Mouse (Mus musculus): ENCODE measurements around the gene Galnt17. TPM values are rescaled to one million over a fixed set of nuclear protein-coding genes. Genes with fewer than 3 reads are reported as not detected.

Gene Galnt17
- total RNA-seq, 2 experiments from 2014 or later = 36.4 to 38.6 TPM

- TF ChIP-seq CTCF (IDR thresholded peaks at IDR 0.05) = no peak
- intact Hi-C loops (cut with DNase I) = no loop called here
- Histone ChIP-seq H3K27ac (no peak overlapping the region), H3K4me3 (no peak overlapping the region)
- no peak for DNase-seq (ENCODE audit: extremely low spot score in 1 of 2, low spot score in 2 of 2)
Measured at GRCm38 (mm10) chr5:131013101-131013500, 295.2 kb downstream of the Galnt17 start.

DNA sequence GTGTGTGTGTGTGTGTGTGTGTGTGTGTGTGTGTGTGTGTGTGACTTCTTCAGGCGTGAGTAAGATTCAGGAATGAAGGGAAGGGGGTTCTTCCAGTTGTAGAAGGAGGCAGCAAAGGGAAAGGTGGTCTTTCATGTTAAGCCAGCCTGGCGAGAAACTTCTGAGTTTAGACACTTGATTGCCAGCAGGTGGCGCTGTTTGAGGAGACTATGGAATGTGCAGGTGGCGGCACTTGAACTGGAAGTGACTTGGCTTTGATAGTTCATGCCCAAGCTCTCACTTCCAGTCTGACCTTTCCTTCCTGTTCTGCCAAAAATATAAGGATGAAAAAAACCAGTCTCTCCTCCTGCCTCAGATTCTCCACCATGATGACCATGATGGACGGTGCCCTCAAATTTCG, 298.8 kb downstream of the Galnt17 start:
- no peak overlapping the region for H3K4me3 ChIP-seq
- intact Hi-C loops (cut with DNase I) = loop anchor here (2.0 to 5.0 kb wide), 4 partner anchors 72 to 419 kb away; partner anchors contain the start of gene Galnt17
- H3K27ac ChIP-seq = no peak overlapping the region
- TF ChIP-seq CTCF (IDR thresholded peaks at IDR 0.05) = peak; percentile 46
- no peak for DNase-seq (ENCODE audit: extremely low spot score in 1 of 2, low spot score in 2 of 2)

DNA sequence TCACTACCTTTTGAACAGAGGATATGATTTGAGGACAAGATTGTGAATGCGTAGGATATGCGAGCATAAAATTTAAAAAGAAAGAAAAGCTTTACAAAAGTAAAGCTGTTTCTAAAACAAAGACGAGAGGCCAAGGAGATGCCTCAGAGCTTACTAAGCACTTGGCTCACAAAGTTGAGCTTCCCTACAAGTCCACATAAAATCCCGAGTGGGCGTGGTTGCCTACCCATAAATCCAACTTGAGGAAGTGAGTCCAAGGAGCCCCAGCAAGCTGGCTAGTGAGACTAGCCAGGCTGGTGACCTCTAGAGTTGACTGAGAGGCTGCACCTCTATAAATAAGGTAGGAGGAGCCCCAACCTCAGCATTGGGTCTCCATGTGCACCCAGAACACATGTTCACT, 299.8 kb downstream of the Galnt17 start:
- no peak for DNase-seq (ENCODE audit: extremely low spot score in 1 of 2, low spot score in 2 of 2)
- TF ChIP-seq CTCF (IDR thresholded peaks at IDR 0.05) = no peak
- Histone ChIP-seq H3K27ac (no peak overlapping the region), H3K4me3 (no peak overlapping the region)
- intact Hi-C loops (cut with DNase I) = loop anchor here (2.0 to 5.0 kb wide), 4 partner anchors 71 to 420 kb away; partner anchors contain the start of gene Galnt17

GRCm38 (mm10) chr5:131007871-131008505, 300.3 kb downstream of the Galnt17 start:
- intact Hi-C loops (cut with DNase I) = loop anchor here (2.0 to 5.0 kb wide), 4 partner anchors 71 to 421 kb away; partner anchors contain the start of gene Galnt17
- TF ChIP-seq CTCF (IDR thresholded peaks at IDR 0.05) = peak; percentile 58
- Histone ChIP-seq H3K27ac (no peak overlapping the region), H3K4me3 (no peak overlapping the region)
- peak in 1 of 2 experiments; percentile 31 for DNase-seq (ENCODE audit: extremely low spot score in 1 of 2, low spot score in 2 of 2)

DNA sequence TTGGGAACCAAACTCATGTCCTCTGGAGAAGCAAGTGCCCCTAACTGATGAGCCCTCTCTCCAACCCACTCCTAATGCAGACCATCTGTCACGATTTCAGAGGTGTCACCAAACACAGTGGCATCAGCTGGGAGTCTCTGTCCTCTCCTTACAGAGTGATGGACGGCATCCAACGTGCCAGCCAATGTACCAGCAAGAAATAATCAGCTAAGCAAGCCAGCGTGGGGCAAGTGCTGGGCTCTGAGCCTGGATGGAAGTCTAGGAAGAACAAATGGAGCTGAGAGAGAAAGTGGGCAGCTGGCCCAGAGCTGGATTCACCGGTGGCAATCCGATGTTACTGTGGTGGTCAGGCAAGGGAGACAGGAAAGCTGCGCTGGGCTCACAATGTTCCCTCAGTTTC, 301.1 kb downstream of the Galnt17 start:
- Histone ChIP-seq H3K27ac (no peak overlapping the region), H3K4me3 (no peak overlapping the region)
- intact Hi-C loops (cut with DNase I) = loop anchor here (5.0 kb wide), 3 partner anchors 70 to 300 kb away; partner anchors contain the start of gene Galnt17
- TF ChIP-seq CTCF (IDR thresholded peaks at IDR 0.05) = no peak
- peak; percentile 42 to 54 for DNase-seq (ENCODE audit: extremely low spot score in 1 of 2, low spot score in 2 of 2)

- DNase-seq (ENCODE audit: extremely low spot score in 1 of 2, low spot score in 2 of 2) = no peak
- no peak for TF ChIP-seq CTCF (IDR thresholded peaks at IDR 0.05)
- no peak overlapping the region for H3K27ac ChIP-seq
- intact Hi-C loops (cut with DNase I) = loop anchor here (5.0 kb wide), 3 partner anchors 69 to 301 kb away; partner anchors contain the start of gene Galnt17
- no peak overlapping the region for H3K4me3 ChIP-seq
Measured at GRCm38 (mm10) chr5:131006524-131006923, 301.8 kb downstream of the Galnt17 start.

GRCm38 (mm10) chr5:131000572-131000971, 307.7 kb downstream of the Galnt17 start:
- intact Hi-C loops (cut with DNase I) = no loop called here
- H3K27ac ChIP-seq = no peak overlapping the region
- no peak for TF ChIP-seq CTCF (IDR thresholded peaks at IDR 0.05)
- H3K4me3 ChIP-seq = no peak overlapping the region
- DNase-seq (ENCODE audit: extremely low spot score in 1 of 2, low spot score in 2 of 2) = no peak

- TF ChIP-seq CTCF (IDR thresholded peaks at IDR 0.05) = no peak
- H3K27ac ChIP-seq = no peak overlapping the region
- no peak for DNase-seq (ENCODE audit: extremely low spot score in 1 of 2, low spot score in 2 of 2)
- intact Hi-C loops (cut with DNase I) = no loop called here
- H3K4me3 ChIP-seq = no peak overlapping the region
Measured at GRCm38 (mm10) chr5:130979321-130979720, 329.0 kb downstream of the Galnt17 start.

DNA sequence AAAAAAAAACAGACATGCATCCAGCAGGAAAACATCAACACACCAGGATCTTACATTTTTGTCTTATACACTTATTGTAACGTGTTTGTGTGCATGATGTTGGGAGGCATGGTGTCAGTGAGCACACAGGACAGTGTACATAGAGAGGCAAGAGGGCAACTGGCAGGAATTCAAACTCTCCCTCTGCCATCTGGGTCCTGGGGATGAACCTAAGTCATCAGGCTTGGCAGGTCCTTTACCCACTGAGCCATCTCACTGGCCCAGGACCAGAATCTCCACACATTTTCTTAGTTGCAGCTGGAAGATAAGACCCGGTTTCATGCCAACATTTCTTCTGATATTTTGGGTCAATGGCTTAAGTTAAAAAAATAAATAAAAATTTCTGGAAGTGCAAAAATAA, 329.4 kb downstream of the Galnt17 start:
- Histone ChIP-seq H3K4me3 (no peak overlapping the region), H3K27ac (no peak overlapping the region)
- TF ChIP-seq CTCF (IDR thresholded peaks at IDR 0.05) = no peak
- intact Hi-C loops (cut with DNase I) = no loop called here
- no peak for DNase-seq (ENCODE audit: extremely low spot score in 1 of 2, low spot score in 2 of 2)

DNA sequence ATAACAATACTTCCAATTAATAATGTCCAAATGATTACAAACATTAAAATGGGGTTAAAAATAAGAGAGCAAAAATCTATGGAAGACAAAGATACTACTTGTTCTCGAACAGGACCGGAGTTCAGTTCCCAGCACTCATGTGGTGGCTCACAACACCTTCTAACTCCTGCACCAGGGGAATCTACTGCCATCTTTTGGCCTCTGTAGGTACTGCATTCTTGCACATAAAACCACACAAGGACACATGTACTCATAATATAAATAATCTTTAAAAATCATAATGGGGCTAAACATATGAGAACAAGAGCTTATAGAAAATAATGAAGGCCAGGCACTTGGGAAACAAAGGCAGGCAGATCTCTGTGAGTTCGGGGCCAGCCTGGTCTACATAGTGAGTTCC, 330.3 kb downstream of the Galnt17 start:
- Histone ChIP-seq H3K4me3 (no peak overlapping the region), H3K27ac (no peak overlapping the region)
- intact Hi-C loops (cut with DNase I) = no loop called here
- no peak; the same call in none of the 2 replicates for TF ChIP-seq CTCF (IDR thresholded peaks at IDR 0.05)
- no peak for DNase-seq (ENCODE audit: extremely low spot score in 1 of 2, low spot score in 2 of 2)

DNA sequence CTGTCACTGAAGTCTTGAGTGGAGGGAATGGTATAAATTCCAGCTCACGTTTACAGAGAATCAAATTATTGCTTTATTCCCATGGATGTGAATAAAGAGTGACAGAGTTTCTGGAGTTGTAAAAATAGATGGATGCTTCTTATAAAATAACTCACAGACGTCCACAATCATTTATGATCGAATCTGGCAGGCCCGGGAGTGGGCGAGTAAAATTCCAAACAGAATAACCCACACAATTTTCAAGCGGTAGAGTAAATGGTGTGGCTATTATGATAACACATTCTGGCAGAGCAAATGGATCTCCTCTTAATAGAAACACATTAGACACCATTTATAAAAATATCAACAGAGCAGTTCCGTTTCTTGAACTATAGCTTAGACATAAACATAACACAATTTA, 355.9 kb downstream of the Galnt17 start:
- Histone ChIP-seq H3K4me3 (no peak overlapping the region), H3K27ac (no peak overlapping the region)
- no peak for TF ChIP-seq CTCF (IDR thresholded peaks at IDR 0.05)
- DNase-seq (ENCODE audit: extremely low spot score in 1 of 2, low spot score in 2 of 2) = no peak
- intact Hi-C loops (cut with DNase I) = no loop called here

GRCm38 (mm10) chr5:130950894-130951400, 357.4 kb downstream of the Galnt17 start:
- intact Hi-C loops (cut with DNase I) = no loop called here
- H3K4me3 ChIP-seq = no peak overlapping the region
- no peak overlapping the region for H3K27ac ChIP-seq
- peak; percentile 45 for TF ChIP-seq CTCF (IDR thresholded peaks at IDR 0.05)
- DNase-seq (ENCODE audit: extremely low spot score in 1 of 2, low spot score in 2 of 2) = no peak

- H3K4me3 ChIP-seq = no peak overlapping the region
- intact Hi-C loops (cut with DNase I) = no loop called here
- no peak for TF ChIP-seq CTCF (IDR thresholded peaks at IDR 0.05)
- no peak for DNase-seq (ENCODE audit: extremely low spot score in 1 of 2, low spot score in 2 of 2)
- no peak overlapping the region for H3K27ac ChIP-seq
Measured at GRCm38 (mm10) chr5:130950421-130950820, 357.9 kb downstream of the Galnt17 start.
